Mouse (Mus musculus) adipose tissue, adult 10 weeks (tissue): Measurements from ENCODE around the gene Kbtbd2. TPM values are rescaled to one million over a fixed set of nuclear protein-coding genes. Genes with fewer than 3 reads are reported as not detected.

Experiments used
- polyA plus RNA-seq: library from polyadenylated mRNA; stranded (reverse); fragments of 350-450 nt; fragmentation: Illumina TruSeq; extraction: RNeasy Lipid Tissue Mini Kit (QIAGEN cat#74804); gene quantifications from one replicate; pipeline ENCODE4 v1.2.3, GENCODE M21; 2014; ENCODE audit warnings: low read depth, low replicate concordance

Gene Kbtbd2
- polyA plus RNA-seq = 16.2 TPM

DNA sequence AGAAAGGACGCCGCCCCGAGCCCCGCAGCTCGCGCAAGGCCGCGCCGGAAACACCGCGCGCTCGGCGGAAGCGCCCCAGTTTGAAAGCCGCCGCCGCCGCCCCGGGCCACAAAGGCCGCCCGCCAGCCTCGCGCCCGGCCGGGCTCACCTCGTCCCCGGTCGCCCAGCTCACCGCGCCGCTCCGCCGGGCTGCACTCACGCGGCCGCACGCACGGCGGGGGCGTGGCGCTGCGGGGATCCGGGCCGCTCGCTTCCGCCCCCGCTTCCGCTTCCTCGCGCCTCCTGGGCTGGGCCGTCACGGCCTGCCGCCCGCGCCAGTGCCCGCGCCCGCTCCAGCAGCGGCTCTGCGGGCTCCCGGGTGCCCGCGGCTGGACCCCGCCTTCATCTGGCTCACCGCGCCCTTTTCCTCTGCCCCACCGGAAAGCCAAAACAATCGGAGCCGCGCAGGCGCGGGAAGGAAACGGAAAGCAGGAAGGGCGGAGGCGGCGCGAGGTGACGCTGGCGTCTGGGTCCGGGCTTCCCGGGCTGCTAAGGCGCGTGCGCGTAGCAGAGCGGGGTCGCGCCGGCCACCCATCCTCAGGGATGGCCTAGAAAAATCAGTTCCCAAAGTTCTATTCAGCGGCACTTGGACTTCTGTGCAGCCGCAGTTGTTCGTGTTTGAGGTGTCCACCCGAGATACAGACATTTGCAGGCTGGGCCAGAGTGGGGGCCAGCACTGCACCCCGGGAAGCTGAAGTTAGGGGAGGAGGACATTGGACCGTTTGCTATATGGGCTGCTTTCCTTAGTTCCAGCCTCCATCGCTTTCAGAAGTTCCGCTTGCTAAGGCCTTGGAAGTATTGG is at the start of gene Kbtbd2:
TSS of gene Kbtbd2 (minus strand) at position 503 of the 841 bp plus-strand sequence.

DNA sequence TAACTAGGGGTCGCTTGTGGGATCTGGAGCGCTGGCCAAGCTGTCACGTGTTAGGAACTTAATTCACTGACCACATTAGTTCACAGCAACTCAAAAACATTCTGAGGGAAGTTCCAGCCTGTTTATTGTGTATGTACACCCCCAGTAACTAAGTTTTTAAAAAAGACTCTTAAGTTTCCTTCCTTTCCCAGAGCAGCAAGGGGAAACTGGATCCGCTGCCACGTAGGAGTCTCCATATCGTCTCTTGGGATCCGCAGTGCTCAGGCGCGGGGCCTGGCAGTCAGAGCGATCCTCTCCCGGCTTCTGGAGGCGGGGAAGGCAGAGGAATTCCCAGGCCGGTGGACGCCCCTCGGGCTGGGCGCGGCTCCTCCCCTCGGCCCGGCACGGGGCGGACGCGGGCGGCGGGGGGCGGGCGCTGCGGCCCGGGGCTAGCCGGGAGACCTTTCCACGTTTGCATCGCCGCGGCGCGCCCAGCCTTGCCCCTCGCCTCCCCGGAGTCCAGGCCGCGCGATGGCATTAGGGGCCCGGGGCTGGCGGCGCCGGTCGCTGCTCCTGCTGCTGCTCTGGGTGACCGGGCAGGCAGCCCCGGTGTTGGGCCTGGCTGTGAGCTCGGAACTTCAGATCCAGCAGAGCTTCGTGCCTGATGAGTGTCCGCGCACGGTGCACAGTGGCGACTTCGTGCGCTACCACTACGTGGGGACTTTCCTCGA is 34.2 kb upstream of the Kbtbd2 start, which contains the start of gene Fkbp9:
TSS of gene Fkbp9 (plus strand) at position 363 of the 710 bp plus-strand sequence.

Other genes with a start within 250 kb of the Kbtbd2 start
- gene Pde1c, start 228.7 kb downstream of the Kbtbd2 start, polyA plus RNA-seq = 2.1 TPM
- gene Lsm5, start 93.1 kb downstream of the Kbtbd2 start, polyA plus RNA-seq = 28.4 TPM
- gene Avl9, start 82.9 kb downstream of the Kbtbd2 start, polyA plus RNA-seq = 20.6 TPM
- 149 TPM for gene Fkbp9, start 34.2 kb upstream of the Kbtbd2 start, polyA plus RNA-seq
- 20.8 TPM for gene Nt5c3, start 126.1 kb upstream of the Kbtbd2 start, polyA plus RNA-seq
- gene Vmn1r4, start 126.2 kb upstream of the Kbtbd2 start, polyA plus RNA-seq = 0.46 TPM
- not detected for gene Vmn1r5, start 172.5 kb upstream of the Kbtbd2 start, polyA plus RNA-seq
- gene Vmn1r6, start 199.4 kb upstream of the Kbtbd2 start, polyA plus RNA-seq = not detected
- not detected for gene Vmn1r7, start 227.5 kb upstream of the Kbtbd2 start, polyA plus RNA-seq
- gene Vmn1r8, start 234.5 kb upstream of the Kbtbd2 start, polyA plus RNA-seq = not detected